Mouse (Mus musculus) testis, adult 2 months (tissue): ENCODE measurements at regions not wholly inside any gene's neighbourhood (a gene's known extent, or its start where the extent isn't known, plus 50 kb on each side); places are given as distances from the start of the nearest gene placed in this dataset.

Experiments
- H3K27ac ChIP-seq: fragments of 200-500 bp; 2 replicates; pipeline ENCODE4 v1.5.1; 2012; ENCODE audit warnings: low read depth, low read length; ENCODE audit not compliant: control insufficient read depth, insufficient read depth
- H3K27me3 ChIP-seq: fragments of 200-500 bp; 2 replicates; pipeline ENCODE4 v1.6.1; 2012; ENCODE audit warnings: mild to moderate bottlenecking, low read length, moderate library complexity; ENCODE audit not compliant: control insufficient read depth, insufficient read depth
- H3K36me3 ChIP-seq: fragments of 200-500 bp; 2 replicates; pipeline ENCODE4 v1.6.1; 2012; ENCODE audit warnings: mild to moderate bottlenecking, low read length; ENCODE audit not compliant: control insufficient read depth, insufficient read depth
- H3K4me1 ChIP-seq: fragments of 200-500 bp; 2 replicates; pipeline ENCODE4 v1.6.1; 2012; ENCODE audit warnings: low read length; ENCODE audit not compliant: control insufficient read depth, insufficient read depth
- H3K4me3 ChIP-seq: fragments of 200-500 bp; 2 replicates; pipeline ENCODE4 v1.5.1; 2012; ENCODE audit warnings: low read depth, mild to moderate bottlenecking, low read length, moderate library complexity, mixed read lengths; ENCODE audit not compliant: control insufficient read depth
- CTCF ChIP-seq: fragments of 200-500 bp; IDR thresholded peaks from 2 replicates; pipeline ENCODE4 v1.5.1; 2012; ENCODE audit warnings: low read depth, mild to moderate bottlenecking, inconsistent platforms, low read length, moderate library complexity; ENCODE audit not compliant: control insufficient read depth, insufficient read depth, insufficient replicate concordance
- POLR2A ChIP-seq: fragments of 200-500 bp; IDR thresholded peaks from 2 replicates; pipeline ENCODE4 v1.6.1; 2012; ENCODE audit warnings: low read depth, mild to moderate bottlenecking, inconsistent platforms, low read length, moderate library complexity; ENCODE audit not compliant: control insufficient read depth

GRCm38 (mm10) chr3:147041201-147041600 is 189.0 kb downstream of the Ttll7 start:
- TF ChIP-seq POLR2A (no peak), CTCF (no peak)
- Histone ChIP-seq H3K27ac (no peak overlapping the region), H3K4me1 (no peaks in the 10 kb centered on the region), H3K4me3 (no peak overlapping the region), H3K27me3 (no peaks in the 10 kb centered on the region), H3K36me3 (no peaks in the 10 kb centered on the region)

GRCm38 (mm10) chr3:147042911-147043310 is 190.7 kb downstream of the Ttll7 start:
- Histone ChIP-seq H3K27me3 (no peaks in the 10 kb centered on the region), H3K36me3 (no peaks in the 10 kb centered on the region), H3K4me3 (no peak overlapping the region), H3K27ac (no peak overlapping the region), H3K4me1 (no peaks in the 10 kb centered on the region)
- TF ChIP-seq CTCF (no peak), POLR2A (no peak)

DNA sequence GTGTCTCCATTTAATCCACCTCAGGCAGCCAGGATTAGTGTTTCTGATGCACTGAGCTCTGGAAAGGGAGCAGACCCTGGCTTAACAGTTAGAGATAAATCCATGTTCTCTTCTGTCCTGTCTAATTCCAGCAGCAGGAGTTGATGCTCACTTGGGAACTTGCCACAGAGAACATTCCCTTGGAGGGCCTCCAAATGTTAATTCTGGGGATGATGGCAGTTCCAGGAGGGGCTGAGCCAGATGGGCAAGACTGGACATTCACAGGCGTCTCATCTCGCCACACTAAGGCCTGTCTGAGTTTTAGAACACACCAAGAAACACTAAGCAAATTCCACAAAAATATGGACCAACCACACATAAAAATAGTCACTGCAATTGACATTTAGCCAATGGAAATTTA is 194.5 kb downstream of the Ttll7 start:
- Histone ChIP-seq H3K4me3 (no peak overlapping the region), H3K36me3 (no peaks in the 10 kb centered on the region), H3K27ac (no peak overlapping the region), H3K27me3 (no peaks in the 10 kb centered on the region), H3K4me1 (no peaks in the 10 kb centered on the region)
- TF ChIP-seq POLR2A: no peak
- TF ChIP-seq CTCF: no peak

DNA sequence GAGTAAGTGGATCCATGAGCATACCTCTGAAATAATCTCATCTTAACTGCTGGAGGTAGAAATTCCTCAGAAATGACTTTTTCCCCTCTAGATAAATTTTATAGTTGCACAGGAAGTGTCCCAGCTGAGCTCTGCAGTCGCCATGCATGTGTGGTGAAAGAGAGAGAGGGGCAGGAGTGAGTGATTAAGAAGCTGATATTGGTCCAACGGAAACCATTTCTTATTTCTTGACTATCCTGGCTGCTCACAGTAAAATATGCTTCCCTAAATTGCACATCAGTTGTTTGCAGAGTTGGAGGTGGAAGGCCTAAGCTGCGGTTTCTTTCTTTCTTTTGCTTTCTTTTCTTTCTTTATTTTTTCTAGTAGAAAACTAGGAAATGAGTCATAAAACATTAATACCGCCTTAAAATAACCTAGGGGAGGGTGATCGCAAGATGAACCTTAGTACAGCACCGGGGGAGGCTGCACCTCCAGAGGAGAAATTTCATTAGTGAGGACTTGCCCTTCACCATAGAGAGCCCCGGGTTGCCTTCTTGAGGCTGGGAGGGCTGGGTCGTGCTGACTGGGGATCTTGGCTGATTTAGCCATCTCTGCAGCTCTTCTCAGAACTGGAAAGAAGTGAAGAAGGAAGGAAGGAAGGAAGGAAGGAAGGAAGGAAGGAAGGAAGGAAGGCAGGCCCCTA is 202.1 kb downstream of the Ttll7 start:
- TF ChIP-seq CTCF (no peak), POLR2A (no peak)
- Histone ChIP-seq H3K36me3 (no peaks in the 10 kb centered on the region), H3K4me3 (no peak overlapping the region), H3K27ac (no peak overlapping the region), H3K4me1 (no peaks in the 10 kb centered on the region), H3K27me3 (no peaks in the 10 kb centered on the region)

DNA sequence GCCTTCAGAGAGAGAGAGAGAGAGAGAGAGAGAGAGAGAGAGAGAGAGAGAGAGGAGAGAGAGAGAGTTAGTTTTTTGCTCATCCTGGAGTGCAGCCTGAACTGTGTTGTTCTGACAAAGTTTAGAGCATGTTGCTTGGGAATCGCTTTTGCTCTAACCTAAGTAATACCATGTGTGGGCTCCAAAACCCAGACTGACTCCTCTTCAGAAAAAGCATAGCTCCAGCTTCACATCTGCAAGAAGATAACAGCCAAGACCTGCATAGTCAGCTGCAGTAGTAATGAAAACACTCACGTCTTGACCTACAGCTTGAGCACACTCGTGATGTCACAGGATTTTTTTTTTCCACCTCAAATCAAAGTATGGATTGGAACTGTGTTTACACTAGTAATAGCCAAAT is 205.7 kb downstream of the Ttll7 start:
- Histone ChIP-seq H3K4me3 (no peak overlapping the region), H3K4me1 (no peaks in the 10 kb centered on the region), H3K27ac (no peak overlapping the region), H3K27me3 (no peaks in the 10 kb centered on the region), H3K36me3 (no peaks in the 10 kb centered on the region)
- no peak for TF ChIP-seq CTCF
- no peak for TF ChIP-seq POLR2A

DNA sequence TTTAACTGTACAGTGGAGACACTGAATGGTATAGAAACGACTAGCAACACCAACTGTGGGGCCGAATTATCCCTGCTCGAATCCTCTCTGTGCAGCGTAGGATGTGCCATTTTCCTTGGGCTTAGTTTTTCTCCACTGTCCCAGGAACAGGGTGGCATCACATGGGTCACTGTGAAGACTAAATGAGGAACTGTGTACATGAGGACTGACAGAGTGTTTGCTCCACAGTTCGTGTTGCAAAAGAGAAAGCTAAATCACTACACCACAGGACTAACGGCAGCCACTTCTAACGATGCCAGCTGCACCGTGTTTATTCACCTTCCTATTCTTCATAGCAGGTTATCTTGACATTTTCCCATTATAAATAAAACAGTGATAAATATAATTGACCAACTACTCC is 208.5 kb downstream of the Ttll7 start:
- no peak overlapping the region for H3K4me3 ChIP-seq
- no peak overlapping the region for H3K27ac ChIP-seq
- H3K4me1 ChIP-seq: no peaks in the 10 kb centered on the region
- H3K27me3 ChIP-seq: no peaks in the 10 kb centered on the region
- TF ChIP-seq POLR2A (no peak), CTCF (no peak)
- no peaks in the 10 kb centered on the region for H3K36me3 ChIP-seq

DNA sequence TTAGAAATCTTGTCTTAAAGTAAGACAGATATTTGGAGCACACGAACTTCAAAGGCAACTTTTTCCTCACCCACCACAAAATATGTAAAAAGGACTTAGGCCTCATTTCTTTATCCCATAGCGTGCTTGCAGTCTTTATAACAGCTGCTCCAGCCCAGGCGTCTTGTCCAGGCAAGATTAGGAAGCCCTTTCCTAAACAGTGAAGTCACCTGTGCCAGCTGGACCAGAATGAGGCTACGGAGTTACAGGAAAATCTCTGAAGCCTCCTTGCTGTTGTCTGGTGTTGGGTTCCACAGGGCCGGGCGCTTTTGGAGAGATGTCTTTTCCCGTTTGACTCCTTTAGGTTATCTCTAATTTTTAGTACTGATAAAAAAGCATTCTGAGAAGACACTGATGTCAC is 210.3 kb downstream of the Ttll7 start:
- Histone ChIP-seq H3K36me3 (no peaks in the 10 kb centered on the region), H3K27me3 (no peaks in the 10 kb centered on the region)
- no peak for TF ChIP-seq CTCF
- no peak for TF ChIP-seq POLR2A

More for the DNA sequence above, 210.3 kb downstream of the Ttll7 start:
- Histone ChIP-seq H3K4me3 (no peak overlapping the region), H3K27ac (no peak overlapping the region), H3K4me1 (no peaks in the 10 kb centered on the region)
